ENCODE assay signal across 29 mouse cellular contexts in genomic region chr9:107791714-107792113, GRCm38 (mm10).
"Had no signal": no experiment of that assay in that cellular context is flagged by ENCODE, and none has a peak within 500 bp of the region (broad histone marks: within the 10 kb centered on the region; RNA-seq: fewer than 3 reads in every experiment).

No protein-coding gene starts in this region.

- DNase-seq: cerebellum, adult 2 months; cerebellum, adult 8-10 months; cerebellum, adult 9-10 months; cerebellum, adult 9-11 months; cerebellum, postnatal 10 days; cerebellum, postnatal 14 days; cerebellum, postnatal 25 days; cerebellum, postnatal 36 days; embryo, embryonic 11 days; forebrain, postnatal 0 days; gastrocnemius, adult 2 months; gastrocnemius, postnatal 10 days; gastrocnemius, postnatal 14 days; gastrocnemius, postnatal 25 days; gastrocnemius, postnatal 36 days; heart, adult 11 months; heart, adult 18-20 months; heart, adult 2 months had no signal

- H3K4me1 ChIP-seq: embryonic facial prominence, embryonic 10.5 days; embryonic facial prominence, embryonic 12.5 days; embryonic facial prominence, embryonic 13.5 days; embryonic facial prominence, embryonic 15.5 days; forebrain, embryonic 10.5 days; forebrain, embryonic 12.5 days; forebrain, embryonic 13.5 days; forebrain, embryonic 15.5 days had no signal

- H3K27ac ChIP-seq: embryonic facial prominence, embryonic 10.5 days; embryonic facial prominence, embryonic 12.5 days; embryonic facial prominence, embryonic 13.5 days; embryonic facial prominence, embryonic 15.5 days; forebrain, embryonic 10.5 days; forebrain, embryonic 12.5 days; forebrain, embryonic 13.5 days; forebrain, embryonic 15.5 days; gastrocnemius, adult 2 months; heart, adult 2 months had no signal

- H3K9ac ChIP-seq: embryonic facial prominence, embryonic 12.5 days; embryonic facial prominence, embryonic 13.5 days; embryonic facial prominence, embryonic 15.5 days; forebrain, embryonic 12.5 days; forebrain, embryonic 13.5 days; forebrain, embryonic 15.5 days; forebrain, postnatal 0 days had no signal

- H3K9me3 ChIP-seq: embryonic facial prominence, embryonic 10.5 days; embryonic facial prominence, embryonic 12.5 days; embryonic facial prominence, embryonic 13.5 days; embryonic facial prominence, embryonic 15.5 days; forebrain, embryonic 10.5 days; forebrain, embryonic 12.5 days; forebrain, embryonic 13.5 days; forebrain, embryonic 15.5 days had no signal

- H3K4me3 ChIP-seq: embryonic facial prominence, embryonic 10.5 days; embryonic facial prominence, embryonic 12.5 days; embryonic facial prominence, embryonic 13.5 days; embryonic facial prominence, embryonic 15.5 days; erythroblast, embryonic 14.5 days; forebrain, embryonic 10.5 days; forebrain, embryonic 12.5 days; forebrain, embryonic 13.5 days; forebrain, embryonic 15.5 days; gastrocnemius, adult 2 months; heart, adult 2 months had no signal

- ATAC-seq: forebrain, embryonic 13.5 days; forebrain, embryonic 14.5 days; forebrain, embryonic 15.5 days; forebrain, embryonic 16.5 days; forebrain, postnatal 0 days had no signal

- H3K27me3 ChIP-seq: embryonic facial prominence, embryonic 12.5 days; embryonic facial prominence, embryonic 13.5 days; embryonic facial prominence, embryonic 15.5 days; forebrain, embryonic 12.5 days; forebrain, embryonic 13.5 days; forebrain, embryonic 15.5 days had no signal
